Mouse (Mus musculus) cerebellum, adult 2 months (tissue): ENCODE data around the gene Grid2.

Experiments used
- CTCF ChIP-seq: fragments of 200-500 bp; IDR thresholded peaks from 2 replicates; pipeline ENCODE4 v1.5.1; 2011; ENCODE audit warnings: low read depth, mild to moderate bottlenecking, control low read depth, low read length, moderate library complexity, borderline replicate concordance; ENCODE audit not compliant: insufficient read depth
- POLR2A ChIP-seq: fragments of 200-500 bp; IDR thresholded peaks from 2 replicates; pipeline ENCODE4 v1.6.1; 2011; ENCODE audit warnings: low read length, control low read depth, borderline replicate concordance; ENCODE audit not compliant: insufficient read depth

GRCm38 (mm10) chr6:64581338-64581737 is 1325.7 kb downstream of the Grid2 start:
- no peak for TF ChIP-seq POLR2A
- TF ChIP-seq CTCF = no peak
